8 mouse cellular contexts compared by ENCODE assay signal in the genomic region with DNA sequence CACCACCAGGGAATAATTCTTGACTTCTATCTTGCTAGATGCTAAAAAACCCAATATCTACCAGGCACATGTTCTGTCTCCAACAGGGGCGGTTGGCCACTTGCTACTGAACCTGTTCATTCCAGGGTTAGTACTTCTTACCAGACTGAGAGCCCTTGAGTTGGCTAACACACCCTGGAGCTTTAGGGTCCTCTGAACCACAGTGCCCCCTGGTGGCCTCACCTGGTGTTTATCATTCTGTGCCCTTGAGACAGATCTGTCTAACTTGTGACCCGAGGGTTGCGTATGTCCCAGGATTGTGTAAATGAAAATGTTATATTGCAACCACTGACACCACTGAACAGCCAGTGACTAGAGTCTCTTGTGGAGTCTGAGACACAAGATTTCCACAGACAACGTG. TPM values are rescaled to one million over a fixed set of nuclear protein-coding genes. Genes with fewer than 3 reads are reported as not detected.
A peak's percentile ranks its signal among the peaks of the same experiment; 100 is the strongest.
DNase-seq lines count a peak whose midpoint lies in the region; TF ChIP-seq lines count a peak whose summit lies in the region.
"Had no signal": no experiment of that assay in that cellular context is flagged by ENCODE, and none has a peak within 500 bp of the region (broad histone marks: within the 10 kb centered on the region; RNA-seq: fewer than 3 reads in every experiment).

No protein-coding gene starts in this region.

- H3K9ac ChIP-seq in ES-Bruce4 (ENCODE audit: low read depth, poor library complexity, severe bottlenecking), result no peak overlapping the region
- H3K9ac ChIP-seq: limb, embryonic 12.5 days had no signal

- no peak for TF ChIP-seq EP300 in ES-Bruce4 (IDR thresholded peaks at IDR 0.05; ENCODE audit: insufficient read depth, low read depth, low read length)

- H3K4me1 ChIP-seq in ES-Bruce4 (ENCODE audit: control insufficient read depth, insufficient read depth, low read length), result no peaks in the 10 kb centered on the region
- no peaks in the 10 kb centered on the region for H3K4me1 ChIP-seq in small intestine, adult 2 months (ENCODE audit: control insufficient read depth, insufficient read depth, insufficient read length, low read length)
- H3K4me1 ChIP-seq: limb, embryonic 12.5 days had no signal

- peak; percentile 72 for TF ChIP-seq CTCF in ES-Bruce4 (IDR thresholded peaks at IDR 0.05; ENCODE audit: low read depth, low read length)
- TF ChIP-seq CTCF in layer of hippocampus, adult 2 months (conservative IDR thresholded peaks at IDR 0.05), result peak; percentile 87
- TF ChIP-seq CTCF in small intestine, adult 2 months (IDR thresholded peaks at IDR 0.05; ENCODE audit: extremely low read depth, insufficient read length, insufficient replicate concordance, low read depth, low read length), result peak; percentile 89; the same call in 1 of the 2 replicates

- H3K4me3 ChIP-seq in ES-Bruce4 (ENCODE audit: low read depth, low read length), result no peak overlapping the region
- no peak overlapping the region for H3K4me3 ChIP-seq in layer of hippocampus, adult 2 months
- no peak overlapping the region for H3K4me3 ChIP-seq in small intestine, adult 2 months (ENCODE audit: low read depth, low read length)
- H3K4me3 ChIP-seq: limb, embryonic 12.5 days had no signal

- no peaks in the 10 kb centered on the region; the same call in 1 of the 2 replicates for H3K36me3 ChIP-seq in ES-Bruce4 (ENCODE audit: control insufficient read depth, insufficient read depth, low read length, poor library complexity, severe bottlenecking)
- H3K36me3 ChIP-seq in small intestine, adult 2 months (ENCODE audit: control insufficient read depth, insufficient read depth, low read length), result peaks cover 7% of the 10 kb centered on the region; the same call in 1 of the 2 replicates
- H3K36me3 ChIP-seq: limb, embryonic 12.5 days had no signal

- H3K27me3 ChIP-seq in ES-Bruce4 (ENCODE audit: control insufficient read depth, insufficient read depth, low read length, poor library complexity, severe bottlenecking), result no peaks in the 10 kb centered on the region
- H3K27me3 ChIP-seq in small intestine, adult 2 months (ENCODE audit: control insufficient read depth, insufficient read depth, low read length), result no peaks in the 10 kb centered on the region
- H3K27me3 ChIP-seq: limb, embryonic 12.5 days had no signal

- TF ChIP-seq POLR2A in ES-Bruce4 (IDR thresholded peaks at IDR 0.05; ENCODE audit: insufficient read depth, low read length), result no peak
- no peak for TF ChIP-seq POLR2A in small intestine, adult 2 months (IDR thresholded peaks at IDR 0.05; ENCODE audit: low read depth, low read length)

- H3K27ac ChIP-seq in ES-Bruce4 (ENCODE audit: insufficient read depth, low read length), result no peak overlapping the region
- no peak overlapping the region for H3K27ac ChIP-seq in layer of hippocampus, adult 2 months
- H3K27ac ChIP-seq in small intestine, adult 2 months (ENCODE audit: insufficient read depth, low read depth, low read length), result no peak overlapping the region
- H3K27ac ChIP-seq: limb, embryonic 12.5 days had no signal

- WGBS in small intestine, adult 2 months, result 57% methylated on average over 4 of the region's 4 CpGs

- no peaks in the 10 kb centered on the region for H3K9me3 ChIP-seq in ES-Bruce4 (replicated peaks; ENCODE audit: control insufficient read depth, insufficient read depth, low read length, poor library complexity, severe bottlenecking)
- H3K9me3 ChIP-seq: limb, embryonic 12.5 days had no signal

- peak; percentile 85 for DNase-seq in 416B (ENCODE audit: low read depth)
- peak; percentile 58 for DNase-seq in c-Kit-positive CD71-positive TER-119-positive erythroid progenitor cells, embryonic 14.5 days (ENCODE audit: low spot score)
- DNase-seq in gastrocnemius, adult 18-20 months (ENCODE audit: low spot score), result peak; percentile 56
- peak; percentile 61 to 78 for DNase-seq in layer of hippocampus, adult 2 months (ENCODE audit: low spot score in 2 of 2)
- DNase-seq in lung, postnatal 14 days, result peak; percentile 85

RNA-seq across cellular contexts. Expression of a gene that starts 41.1 kb away (rescaled TPM):
- 11.3 and 11.4 TPM in 2 replicates for polyA plus RNA-seq in ES-Bruce4 (2011; ENCODE audit: insufficient read depth, insufficient read length, low read depth, missing spikeins)
- 1 to 10 TPM; 1.5 to 2.6 TPM for total RNA-seq in gastrocnemius, adult 18-20 months (2021)
- total RNA-seq in layer of hippocampus, adult 2 months (2021), result 1 to 10 TPM; 3.1 TPM
- polyA plus RNA-seq in small intestine, adult 2 months (2012; rRNA removed), result 4.7 and 8.3 TPM in 2 replicates
